Mouse (Mus musculus): ENCODE results near the gene Klhl36.
"Not testable (repeated sequence)": the region's sequence is repeated elsewhere in the genome, so short reads cannot be mapped to it uniquely, and the experiment has no call there.

Gene Klhl36

DNA sequence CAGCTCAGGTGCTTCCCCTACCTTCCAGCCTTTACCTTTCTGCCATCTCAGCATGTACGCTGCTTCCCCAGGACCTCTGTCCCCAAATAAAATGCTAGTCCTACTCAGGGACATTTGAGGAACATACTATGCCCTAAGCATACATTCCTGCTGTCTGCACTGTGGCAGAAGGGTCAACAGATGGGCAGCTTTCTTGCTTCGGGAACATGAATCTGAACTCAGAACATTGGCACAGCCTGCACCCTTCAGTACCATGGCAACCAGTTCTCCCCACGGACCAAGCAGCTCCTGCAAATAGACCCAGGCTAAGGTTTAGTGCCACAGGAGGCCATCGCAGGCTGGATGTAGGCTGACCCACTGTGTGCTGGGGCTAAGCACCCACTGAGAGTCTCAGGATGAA is 25.2 kb upstream of the Klhl36 start:
- no peak for DNase-seq (ENCODE audit: low spot score)

DNA sequence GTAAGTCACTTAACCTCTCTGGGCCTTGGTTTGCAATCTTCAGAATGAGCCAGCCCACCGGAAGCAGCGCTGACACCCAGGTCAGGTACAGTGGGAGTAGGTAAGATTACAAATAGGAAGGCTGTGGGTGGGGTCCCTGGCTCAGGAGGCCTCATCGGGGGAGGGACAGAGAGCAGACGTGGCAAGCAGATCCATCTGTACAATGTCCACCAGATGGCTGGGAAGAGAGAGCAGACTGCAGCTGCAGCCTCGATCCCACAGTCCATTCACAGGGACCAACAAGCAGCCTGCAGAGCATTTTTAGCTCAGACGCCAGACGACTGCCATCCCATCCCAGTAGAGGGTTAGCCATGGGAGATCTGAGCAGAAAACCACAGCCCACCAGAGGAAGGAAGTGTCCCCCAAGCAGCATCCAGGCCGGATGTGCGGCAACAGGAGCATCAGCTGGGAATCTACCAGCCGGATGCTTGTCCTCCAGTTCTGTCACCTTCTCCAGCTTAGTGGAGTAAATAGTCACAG is 24.5 kb upstream of the Klhl36 start:
- DNase-seq (ENCODE audit: low spot score), result no peak

DNA sequence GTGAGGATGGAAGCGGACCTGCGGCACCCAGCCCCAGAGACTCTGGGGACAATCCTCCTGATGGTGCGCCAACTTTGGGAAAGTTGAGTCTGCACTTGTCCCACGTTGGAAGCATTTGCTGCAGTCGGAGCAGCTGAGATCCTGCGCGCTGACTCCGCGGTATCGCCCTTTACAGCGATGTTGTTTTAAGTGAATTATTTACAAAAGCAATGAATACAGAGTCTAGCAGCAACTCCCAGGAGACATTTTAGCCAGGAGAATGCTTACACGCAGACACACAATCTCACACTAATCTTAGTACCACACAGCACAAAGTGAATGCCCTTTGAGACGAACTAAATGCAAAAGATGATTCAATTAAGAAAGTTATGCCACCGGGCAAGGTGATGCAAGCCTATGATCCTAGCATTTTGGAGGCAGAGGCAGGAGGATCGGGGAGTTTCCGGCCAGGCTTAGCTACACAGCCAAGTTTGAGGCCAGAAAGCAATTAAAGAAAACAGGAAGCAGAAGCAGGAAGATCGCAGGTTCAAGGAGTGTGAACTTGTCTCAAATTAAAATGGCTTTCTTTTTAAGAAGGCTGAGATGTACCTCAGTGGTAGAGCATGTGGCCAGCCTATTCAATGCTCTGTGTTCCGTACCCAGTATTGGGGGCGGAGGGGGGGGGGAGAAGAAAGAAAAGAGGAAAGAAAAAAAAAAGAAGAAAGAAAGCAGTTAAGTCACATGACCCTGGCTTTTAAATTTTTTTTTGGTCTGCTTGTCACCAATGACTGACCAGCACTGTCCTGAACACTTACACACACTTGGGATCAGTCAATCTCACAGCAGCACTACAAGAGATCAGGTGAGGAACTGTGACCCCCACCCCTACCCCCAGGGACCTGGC is 23.7 kb upstream of the Klhl36 start:
- no peak for DNase-seq (ENCODE audit: low spot score)

DNA sequence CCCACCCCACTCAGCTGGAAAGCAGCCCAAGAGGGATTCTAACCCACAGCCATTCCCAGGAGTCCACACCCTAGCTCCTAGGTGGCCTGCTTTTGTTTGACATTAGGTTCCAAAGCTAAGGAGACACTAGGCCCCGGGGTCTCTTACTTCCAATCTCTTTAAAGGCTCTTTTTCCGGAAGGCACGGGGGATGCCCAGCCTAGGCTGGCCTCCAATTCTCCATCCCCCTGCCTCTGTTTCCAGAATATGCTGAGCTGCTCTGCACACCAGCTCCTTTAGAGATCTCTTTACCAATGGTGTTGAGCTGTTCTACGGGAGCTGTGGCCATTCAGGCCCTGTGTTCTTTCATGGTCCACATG is 23.1 kb upstream of the Klhl36 start:
- DNase-seq (ENCODE audit: low spot score), result no peak

DNA sequence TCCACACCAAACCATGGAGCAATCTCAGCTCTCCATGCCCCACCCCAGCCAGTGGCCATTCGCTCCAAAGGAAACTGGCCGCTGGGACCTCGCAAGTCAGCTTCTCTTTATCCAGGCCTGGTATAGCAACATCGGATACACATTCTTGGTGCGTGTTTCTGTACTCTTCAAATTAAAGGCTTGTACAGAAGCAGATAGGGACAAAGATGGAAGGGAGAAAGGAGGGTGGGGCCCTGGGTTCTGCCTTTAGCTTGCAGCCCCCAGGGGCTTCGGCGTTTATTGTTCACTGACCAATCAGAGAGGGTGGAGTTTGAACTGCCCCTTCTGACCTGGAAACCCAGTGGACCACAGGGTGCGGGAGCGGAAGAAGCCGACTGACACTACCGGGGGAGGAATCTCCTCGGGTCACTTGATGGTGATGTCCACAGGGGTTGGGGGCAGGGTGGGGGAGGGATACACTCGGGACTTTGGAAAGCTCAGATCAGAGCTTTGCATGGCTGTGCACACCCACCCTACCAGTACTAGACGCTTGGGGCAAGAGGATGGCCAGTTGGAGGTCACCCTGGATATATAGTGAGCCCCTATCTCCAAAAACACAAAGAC is 22.5 kb upstream of the Klhl36 start:
- no peak for DNase-seq (ENCODE audit: low spot score)

DNA sequence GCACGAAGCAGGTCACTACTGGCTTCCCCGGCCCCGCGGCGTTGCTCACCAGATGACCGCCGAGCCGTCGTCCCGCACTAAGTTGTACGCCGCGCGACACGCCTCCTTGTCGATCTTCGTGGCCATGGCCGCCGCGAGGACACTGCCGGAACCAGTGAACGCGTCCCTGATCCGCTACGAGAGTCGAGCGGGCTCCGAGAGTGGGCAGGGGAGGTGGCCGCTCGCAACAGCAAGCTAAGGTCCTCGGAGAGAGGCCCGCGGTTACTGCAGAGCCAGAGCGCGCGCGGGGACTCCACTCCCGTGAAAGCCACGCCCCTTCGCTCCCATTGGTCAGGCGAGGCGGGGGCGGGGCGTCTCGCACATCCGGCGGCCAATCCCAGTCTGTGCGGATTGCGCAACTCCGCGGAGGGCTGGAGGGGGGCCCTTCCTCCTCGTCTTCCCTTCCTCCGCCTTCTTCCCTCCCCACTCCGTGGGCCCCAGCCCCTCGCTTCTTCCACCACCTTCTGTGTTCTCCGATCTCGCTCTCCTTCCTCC is 21.7 kb upstream of the Klhl36 start, which contains the start of gene Cotl1:
Gene Cotl1, minus strand, starts transcription at position 270 of the 534 bp plus-strand sequence.
- DNase-seq (ENCODE audit: low spot score), result peak; percentile 93

DNA sequence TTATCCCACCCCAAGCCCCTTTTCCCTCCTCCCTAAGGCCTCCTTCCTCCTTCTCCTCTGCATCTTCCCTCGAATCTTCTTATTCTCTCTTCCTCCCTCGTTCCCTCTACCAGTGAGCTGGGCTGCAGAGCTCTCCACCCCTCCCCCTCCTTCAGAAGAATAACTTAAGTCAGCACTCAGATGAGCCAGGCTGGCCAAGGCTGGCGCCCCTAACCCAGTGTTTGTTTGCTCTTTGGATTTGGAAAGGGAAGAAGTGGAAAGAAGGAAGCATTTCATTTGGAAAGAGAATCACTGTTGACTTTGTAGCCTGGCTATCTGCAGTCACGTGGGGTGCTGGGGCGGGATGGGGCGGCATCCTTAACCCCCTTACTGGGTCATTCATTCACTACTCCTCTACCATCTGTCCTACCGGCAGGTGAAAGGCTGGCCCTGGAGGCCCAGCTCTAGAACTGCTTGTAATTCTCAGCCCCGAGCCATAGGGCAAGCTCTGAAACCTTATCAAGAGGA is 21.1 kb upstream of the Klhl36 start:
- DNase-seq (ENCODE audit: low spot score), result no peak

DNA sequence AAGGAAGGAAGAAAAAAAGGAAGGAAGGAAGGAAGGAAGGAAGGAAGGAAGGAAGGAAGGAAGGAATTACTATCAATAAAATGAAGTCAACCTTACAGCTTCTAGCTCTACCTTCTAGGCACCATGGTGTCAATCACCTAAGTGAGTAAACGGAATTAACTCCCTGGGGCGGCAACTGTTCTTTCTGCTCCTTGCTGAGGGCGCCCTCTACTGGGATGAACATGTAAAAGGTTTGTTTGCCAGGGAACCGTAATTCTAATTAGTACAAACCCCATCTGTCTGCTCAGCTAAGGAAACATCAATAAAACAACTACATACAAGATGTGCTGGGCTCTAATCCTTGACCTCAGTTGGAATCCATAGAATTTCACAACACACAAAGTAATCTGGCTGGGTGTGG is 18.6 kb upstream of the Klhl36 start:
- peak; percentile 64 for DNase-seq (ENCODE audit: low spot score)

DNA sequence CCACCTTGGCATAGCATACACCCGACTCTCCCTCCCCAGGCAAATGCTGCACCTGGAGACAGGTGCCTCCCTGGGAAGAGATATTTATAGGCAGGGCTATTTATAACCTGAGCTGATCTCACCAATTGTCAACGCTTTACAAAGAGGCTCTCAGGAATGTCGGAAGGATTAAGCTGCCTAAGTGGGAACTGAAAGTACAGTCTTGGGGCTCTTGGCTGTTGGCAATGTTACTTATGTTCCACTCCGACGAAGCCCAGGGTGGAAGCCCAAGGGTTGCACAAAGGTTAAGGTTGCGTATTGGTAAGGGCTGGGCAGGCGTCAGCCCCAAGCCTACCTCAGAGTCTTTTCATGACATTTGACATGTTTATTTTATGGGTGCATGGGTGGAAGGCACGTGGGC is 17.5 kb upstream of the Klhl36 start:
- DNase-seq (ENCODE audit: low spot score), result no peak

DNA sequence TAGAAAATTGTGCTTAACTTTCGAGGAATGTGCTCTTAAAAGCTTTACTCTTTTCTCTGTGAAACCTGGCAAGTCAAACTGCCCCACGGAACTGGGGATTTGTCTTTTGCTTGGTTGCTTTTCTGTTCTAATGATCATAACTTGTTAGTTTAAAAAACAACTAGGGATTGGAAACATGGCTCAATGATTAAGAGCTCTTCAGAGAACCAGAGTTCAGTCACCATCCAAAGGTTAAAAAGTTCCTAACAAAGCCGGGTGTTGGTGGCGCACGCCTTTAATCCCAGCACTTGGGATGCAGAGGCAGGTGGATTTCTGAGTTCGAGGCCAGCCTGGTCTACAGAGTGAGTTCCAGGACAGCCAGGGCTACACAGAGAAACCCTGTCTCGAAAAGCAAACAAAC is 16.3 kb upstream of the Klhl36 start:
- not testable (repeated sequence) for DNase-seq (ENCODE audit: low spot score)

DNA sequence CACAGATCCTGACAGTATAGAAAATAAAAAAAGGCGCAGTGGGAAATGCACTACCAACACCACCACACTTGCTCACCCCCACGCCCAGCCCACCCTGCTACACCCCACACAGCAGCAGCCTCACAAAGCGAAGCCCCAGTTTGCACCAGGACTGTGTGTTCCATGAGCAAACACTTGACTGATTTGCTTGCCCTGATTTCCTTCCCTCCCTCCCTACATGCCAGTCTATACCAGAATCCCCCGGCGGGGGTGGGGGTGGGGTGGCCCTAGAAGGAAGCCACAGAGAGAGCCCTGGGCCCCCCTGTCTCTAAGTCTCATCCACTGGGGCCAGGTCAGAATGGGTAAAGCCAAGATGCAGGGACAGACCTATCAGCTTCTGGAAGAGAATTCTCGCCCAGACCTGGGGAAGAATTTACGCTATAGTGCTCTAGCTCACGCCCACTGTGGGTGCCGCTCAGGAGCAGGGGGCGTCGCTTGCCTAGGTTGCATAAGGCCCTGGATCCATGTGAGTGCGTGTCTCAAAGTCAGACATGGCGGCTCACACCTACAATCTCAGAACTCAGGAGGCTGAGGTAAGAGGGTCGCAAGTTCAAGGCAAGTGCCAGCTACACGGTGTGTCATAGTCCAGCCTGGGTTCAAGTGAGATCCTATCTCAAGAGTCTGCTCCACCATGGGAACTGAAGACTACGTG is 14.7 kb upstream of the Klhl36 start:
- no peak for DNase-seq (ENCODE audit: low spot score)

DNA sequence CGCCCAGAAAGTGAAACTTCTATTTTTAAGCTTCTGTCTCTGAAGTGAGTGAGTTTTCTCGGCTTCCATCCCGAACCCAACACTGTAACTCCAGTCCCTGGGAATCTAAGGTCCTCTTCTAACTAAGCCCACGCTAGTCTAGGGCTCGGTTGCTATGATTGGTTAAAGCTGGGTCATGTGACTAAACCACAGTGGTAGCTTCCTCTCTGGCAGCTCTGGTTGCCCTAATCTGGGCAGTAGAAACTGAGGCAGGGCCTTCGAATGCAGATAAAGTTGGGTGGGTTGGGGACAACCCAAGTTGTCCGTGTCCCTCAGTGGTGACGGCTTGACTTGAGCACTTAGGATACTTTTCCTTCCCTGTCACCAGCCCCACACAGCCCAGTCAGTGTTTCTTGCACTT is 8.5 kb upstream of the Klhl36 start:
- no peak for DNase-seq (ENCODE audit: low spot score)

DNA sequence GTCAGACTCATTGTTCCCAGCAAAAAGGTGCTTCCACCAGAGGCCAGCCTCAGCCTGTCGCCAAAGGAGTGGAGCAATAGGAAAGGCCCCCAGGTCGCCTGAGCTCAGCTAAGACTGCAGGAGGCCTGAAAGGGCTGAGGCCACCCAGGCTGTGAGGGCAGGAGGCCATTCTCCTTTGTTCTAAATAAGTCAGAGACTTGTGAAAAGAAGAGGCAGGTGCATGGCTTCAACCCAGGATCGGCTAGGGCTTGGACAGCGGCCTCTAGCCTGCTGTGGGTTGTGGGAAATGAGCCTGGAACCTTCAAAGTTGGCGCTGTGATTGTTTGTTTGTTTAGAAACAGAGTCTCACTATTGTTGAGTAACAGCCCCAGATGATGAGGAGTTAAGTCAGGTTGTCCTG is 8.0 kb upstream of the Klhl36 start:
- DNase-seq (ENCODE audit: low spot score), result no peak

DNA sequence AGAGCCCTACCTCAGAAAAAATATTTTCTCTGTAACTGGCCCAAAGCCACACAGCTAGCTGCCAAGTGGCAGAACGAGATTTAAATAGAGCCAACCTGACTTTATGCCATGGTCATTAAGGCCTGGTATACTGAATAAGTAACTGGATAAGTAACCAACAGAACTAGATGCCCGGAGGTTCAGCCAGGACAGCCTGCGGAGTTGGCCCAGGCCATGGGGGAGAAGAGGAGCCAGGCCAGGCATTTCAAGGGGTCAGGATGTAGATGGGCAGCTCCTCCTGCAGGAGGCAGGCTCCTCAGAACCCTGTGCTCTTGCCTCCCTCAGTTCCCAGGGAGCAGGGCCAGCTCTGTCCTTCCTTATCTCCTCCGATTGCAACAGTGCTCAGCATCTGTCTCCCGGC is 6.4 kb upstream of the Klhl36 start:
- DNase-seq (ENCODE audit: low spot score), result peak; percentile 74

DNA sequence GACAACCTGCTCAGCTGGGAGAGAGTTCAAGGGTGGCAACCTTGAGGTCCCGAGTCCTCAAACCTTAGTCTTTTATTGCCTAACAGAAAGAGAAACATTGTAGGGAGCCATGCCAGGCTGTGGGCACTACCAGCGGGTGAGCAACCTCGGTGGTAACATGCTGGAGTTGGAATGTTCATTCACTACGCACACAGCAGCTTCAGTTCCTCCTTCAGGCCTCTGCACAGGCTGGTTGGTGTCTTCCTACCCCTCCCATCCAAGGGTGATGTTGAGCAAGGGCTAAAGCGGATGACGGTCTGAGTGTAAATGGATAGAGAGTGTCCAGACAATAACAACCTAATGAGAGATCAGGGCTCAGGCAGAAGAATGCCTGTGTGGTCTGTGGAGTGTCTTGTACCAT is 4.3 kb upstream of the Klhl36 start:
- peak; percentile 46 for DNase-seq (ENCODE audit: low spot score)

DNA sequence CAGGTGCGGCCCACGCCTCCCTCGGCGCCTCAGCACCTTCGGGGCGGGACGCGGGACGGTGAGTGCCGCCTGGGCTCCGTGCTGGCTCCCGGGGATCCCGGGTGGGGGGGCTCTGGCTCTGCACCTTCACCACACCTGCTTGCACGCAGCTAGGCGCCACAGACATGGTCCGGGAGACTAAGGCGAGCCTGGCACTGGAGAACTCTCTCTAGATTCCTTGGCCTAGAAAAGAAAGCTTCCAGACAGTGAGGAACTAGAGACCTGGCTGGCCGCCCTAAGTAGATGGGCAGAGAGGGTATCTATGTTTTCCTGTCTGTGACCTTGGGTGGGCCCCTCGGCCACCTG is 296 bp downstream of the Klhl36 start:
- DNase-seq (ENCODE audit: low spot score), result no peak

DNA sequence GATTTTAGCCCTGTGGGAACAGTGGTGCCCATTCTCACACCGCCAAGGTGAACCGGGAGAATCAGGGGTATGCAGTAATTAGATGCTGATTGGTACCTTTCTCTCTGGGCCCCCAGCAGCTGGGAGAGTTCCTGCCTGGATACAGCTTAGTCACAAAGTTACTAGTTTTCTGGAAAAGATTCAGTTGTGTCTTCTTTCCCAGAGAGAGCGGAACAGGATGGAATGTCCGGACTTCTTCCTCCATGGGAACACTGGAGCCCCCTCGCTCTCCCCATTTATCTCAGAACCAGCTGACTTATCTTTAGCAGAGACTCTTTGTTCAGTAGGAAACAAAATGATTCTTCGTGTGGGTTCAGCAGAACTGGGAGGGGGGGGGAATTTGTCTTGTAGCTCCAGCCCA is 683 bp downstream of the Klhl36 start:
- DNase-seq (ENCODE audit: low spot score), result peak; percentile 74

DNA sequence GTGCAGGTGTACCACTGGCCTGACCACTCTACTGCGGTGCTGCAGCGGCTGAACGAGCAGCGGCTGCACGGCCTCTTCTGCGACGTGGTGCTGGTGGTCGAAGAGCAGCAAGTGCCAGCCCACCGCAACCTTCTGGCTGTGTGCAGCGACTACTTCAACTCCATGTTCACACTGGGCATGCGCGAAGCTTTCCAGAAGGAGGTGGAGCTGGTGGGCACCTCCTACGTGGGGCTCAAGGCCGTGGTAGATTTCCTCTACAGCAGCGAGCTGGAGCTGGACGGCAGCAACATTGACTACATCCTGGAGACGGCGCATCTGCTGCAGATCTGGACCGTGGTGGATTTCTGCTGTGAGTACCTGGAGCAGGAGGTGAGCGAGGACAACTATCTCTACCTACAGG is 7.5 kb downstream of the Klhl36 start:
- DNase-seq (ENCODE audit: low spot score), result peak; percentile 58

DNA sequence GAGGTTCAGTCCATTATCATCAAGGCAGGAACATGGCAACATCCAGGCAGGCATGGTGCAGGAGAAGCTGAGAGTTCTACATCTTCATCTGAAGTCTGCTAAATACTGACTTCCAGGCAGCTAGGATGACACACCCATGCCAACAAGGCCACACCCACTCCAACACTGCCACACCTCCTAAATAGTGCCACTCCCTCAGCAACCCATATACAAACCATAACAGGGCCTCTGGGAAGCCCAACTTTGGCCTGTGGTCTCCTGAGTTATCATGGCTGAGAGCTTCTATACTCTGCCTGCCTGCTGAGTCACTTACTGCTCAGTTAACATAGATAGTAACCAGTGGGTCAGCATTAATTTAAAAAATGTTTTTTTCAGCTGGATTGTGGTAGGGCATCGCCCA is 11.1 kb downstream of the Klhl36 start:
- DNase-seq (ENCODE audit: low spot score), result no peak

DNA sequence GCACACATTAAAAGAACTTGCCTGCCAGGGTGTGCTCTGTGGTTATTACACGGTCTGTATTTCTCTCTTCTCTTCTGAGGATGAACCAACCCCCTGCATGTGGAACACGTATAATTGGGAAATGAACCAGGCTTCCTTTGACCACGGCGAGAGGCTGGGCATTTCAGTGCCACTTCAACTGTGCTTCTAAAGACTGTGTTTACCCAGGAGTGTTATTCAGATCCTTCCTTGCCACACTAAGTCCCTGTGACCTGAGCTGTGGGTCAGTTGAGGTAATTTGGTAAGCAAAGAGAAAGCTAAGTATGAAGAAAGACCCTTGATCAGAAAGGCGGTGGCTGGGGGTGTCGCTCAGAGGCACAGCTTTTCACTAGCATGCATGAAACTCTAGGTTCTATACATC is 19.2 kb downstream of the Klhl36 start:
- no peak for DNase-seq (ENCODE audit: low spot score)

DNA sequence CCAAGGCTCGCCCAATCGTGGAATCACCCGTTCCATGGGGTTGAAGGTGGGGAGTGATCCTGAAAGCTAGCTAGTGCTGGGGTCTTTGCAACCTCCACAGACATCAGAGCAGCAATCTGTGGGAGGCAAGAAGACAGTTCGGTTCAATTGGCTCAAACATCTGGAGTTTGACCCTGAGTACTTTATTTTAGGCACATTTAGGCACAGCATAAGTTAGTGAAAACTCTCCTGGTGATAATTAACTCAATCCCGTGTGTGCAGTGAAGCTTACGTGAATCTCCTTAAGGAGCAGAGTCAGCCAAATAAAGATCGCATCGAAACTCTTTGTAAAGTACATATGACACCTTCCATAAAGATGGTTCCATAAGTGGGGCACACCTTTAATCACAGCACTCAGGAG is 19.9 kb downstream of the Klhl36 start:
- no peak for DNase-seq (ENCODE audit: low spot score)

DNA sequence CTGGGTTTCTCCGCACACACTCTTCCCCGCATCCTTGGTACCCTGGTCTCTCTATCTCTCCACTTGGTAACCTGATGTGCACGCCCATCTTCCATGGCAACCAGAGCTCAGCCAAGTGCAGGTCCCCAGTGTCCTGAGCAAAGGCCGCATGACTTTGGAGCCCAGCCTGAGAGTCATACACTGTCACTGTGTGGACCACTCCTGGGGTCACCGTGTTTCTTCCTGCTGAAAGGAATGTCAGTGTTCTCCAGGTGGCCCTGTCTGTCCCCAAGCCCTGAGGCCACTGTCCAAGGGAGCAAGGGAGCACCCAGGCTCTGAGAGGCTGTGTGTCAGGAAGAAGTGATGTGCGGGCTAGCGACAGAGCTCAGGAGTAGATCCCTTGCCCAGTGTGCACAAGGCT is 21.2 kb downstream of the Klhl36 start:
- no peak for DNase-seq (ENCODE audit: low spot score)

DNA sequence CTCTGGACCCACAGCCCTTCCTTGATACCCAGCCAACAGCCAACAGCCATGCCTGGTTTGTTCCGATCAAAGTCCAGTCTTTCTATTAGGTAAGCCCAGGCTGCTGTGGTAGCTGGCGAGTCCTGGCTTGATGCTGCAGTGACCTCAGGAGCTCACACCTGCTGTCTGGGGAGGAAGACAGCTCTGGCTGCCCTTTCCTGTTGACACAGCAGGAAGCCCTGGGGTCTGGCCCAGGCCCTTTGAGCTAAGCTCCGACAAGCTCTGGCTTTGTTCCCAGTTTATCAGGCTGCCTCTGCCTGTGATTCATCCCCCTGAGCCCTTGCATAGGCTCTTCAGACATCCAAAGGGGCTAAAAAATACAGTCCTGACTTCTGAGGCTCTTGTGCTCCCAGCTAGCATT is 23.5 kb downstream of the Klhl36 start:
- no peak for DNase-seq (ENCODE audit: low spot score)
